Comparison of ENCODE assay signal across 22 mouse cellular contexts in genomic region chr13:108715029-108715428, GRCm38 (mm10).
"Had no signal": no experiment of that assay in that cellular context is flagged by ENCODE, and none has a peak within 500 bp of the region (broad histone marks: within the 10 kb centered on the region; RNA-seq: fewer than 3 reads in every experiment).

No protein-coding gene starts in this region.

- ATAC-seq: liver, postnatal 0 days; lung, postnatal 0 days; midbrain, embryonic 16.5 days had no signal

- H3K4me3 ChIP-seq: lung, embryonic 15.5 days; midbrain, embryonic 10.5 days; midbrain, embryonic 12.5 days; myocyte; neural tube, embryonic 13.5 days; neural tube, embryonic 15.5 days had no signal

- H3K27ac ChIP-seq: lung, embryonic 15.5 days; macrophage; midbrain, embryonic 10.5 days; midbrain, embryonic 12.5 days; neural tube, embryonic 13.5 days; neural tube, embryonic 15.5 days had no signal

- H3K4me1 ChIP-seq: lung, embryonic 15.5 days; midbrain, embryonic 10.5 days; midbrain, embryonic 12.5 days; neural tube, embryonic 13.5 days; neural tube, embryonic 15.5 days had no signal

- DNase-seq: liver, postnatal 0 days; lung, adult 2 months; lung, postnatal 14 days; lung, postnatal 36 days; midbrain, embryonic 14.5 days; retina, postnatal 1 day; right cerebral cortex, adult 18-20 months; right cerebral cortex, postnatal 25 days; right cerebral cortex, postnatal 4 days; spleen, adult 18-20 months; thymus, adult 18-20 months; thymus, postnatal 14 days; thymus, postnatal 36 days had no signal
